Mouse (Mus musculus): ENCODE results near the gene Adap2.
"Not testable (repeated sequence)": the region's sequence is repeated elsewhere in the genome, so short reads cannot be mapped to it uniquely, and the experiment has no call there.

Adap2 gene

GRCm38 (mm10) chr11:80161041-80161440, 7.1 kb downstream of the Adap2 start:
- DNase-seq (ENCODE audit: low spot score), result no peak

DNA sequence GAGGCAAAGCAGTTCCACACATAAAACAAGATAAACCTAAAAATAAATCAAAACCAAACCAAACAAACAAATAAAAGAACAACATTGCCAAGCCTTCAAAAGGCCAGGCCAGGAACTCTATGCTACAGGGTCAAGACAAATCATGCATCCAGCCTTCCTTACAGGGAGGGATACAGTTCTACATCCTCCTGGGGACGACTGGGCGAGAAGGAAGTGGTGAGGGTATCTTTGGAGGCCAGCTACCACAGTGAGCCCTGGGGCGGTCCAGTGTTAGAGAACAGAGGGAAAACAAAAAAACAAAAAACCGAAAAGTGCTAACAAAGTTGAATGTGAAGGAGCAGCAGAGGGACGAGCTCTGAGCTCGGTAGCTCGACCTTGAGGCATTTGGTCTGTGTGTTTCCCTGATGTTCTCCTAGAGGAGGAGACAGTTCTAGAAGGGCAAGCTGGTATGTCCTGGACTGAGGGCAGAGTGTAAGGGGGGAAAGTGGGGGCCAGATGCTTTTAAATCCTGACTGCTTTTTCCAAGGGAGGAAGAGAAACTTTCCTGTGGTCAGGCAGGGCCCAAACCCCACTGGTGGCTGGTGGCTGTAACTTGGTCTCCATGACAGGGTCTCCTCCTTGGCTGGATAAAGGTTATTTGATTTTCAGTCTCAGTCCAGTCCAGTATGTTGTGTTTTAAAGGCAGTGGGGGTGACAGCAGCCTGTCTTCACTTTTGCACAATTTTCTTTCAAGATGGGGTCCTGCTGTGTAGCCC, 9.6 kb downstream of the Adap2 start:
- DNase-seq (ENCODE audit: low spot score), result no peak

- no peak for DNase-seq (ENCODE audit: low spot score)
Observed at GRCm38 (mm10) chr11:80164224-80164623, 10.3 kb downstream of the Adap2 start.

DNA sequence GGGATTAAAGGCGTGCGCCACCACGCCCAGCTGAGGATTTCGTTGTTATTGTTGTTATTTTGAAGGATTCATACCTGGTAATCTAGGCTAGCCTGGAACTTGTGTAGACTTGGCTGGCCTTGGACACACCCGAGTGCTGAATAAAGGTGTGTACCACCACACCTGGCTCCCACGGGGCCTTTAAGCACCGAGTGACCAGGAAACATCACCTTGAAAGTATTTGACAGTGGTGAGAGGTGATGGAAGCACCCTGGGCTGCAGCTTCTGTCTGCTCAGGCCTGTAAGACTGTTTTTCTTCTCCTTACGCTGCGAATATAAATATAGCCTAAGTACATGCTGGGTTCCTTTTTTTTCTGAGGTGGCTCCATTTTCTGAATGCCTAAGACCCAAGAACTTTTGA, 14.2 kb downstream of the Adap2 start:
- no peak for DNase-seq (ENCODE audit: low spot score)

DNA sequence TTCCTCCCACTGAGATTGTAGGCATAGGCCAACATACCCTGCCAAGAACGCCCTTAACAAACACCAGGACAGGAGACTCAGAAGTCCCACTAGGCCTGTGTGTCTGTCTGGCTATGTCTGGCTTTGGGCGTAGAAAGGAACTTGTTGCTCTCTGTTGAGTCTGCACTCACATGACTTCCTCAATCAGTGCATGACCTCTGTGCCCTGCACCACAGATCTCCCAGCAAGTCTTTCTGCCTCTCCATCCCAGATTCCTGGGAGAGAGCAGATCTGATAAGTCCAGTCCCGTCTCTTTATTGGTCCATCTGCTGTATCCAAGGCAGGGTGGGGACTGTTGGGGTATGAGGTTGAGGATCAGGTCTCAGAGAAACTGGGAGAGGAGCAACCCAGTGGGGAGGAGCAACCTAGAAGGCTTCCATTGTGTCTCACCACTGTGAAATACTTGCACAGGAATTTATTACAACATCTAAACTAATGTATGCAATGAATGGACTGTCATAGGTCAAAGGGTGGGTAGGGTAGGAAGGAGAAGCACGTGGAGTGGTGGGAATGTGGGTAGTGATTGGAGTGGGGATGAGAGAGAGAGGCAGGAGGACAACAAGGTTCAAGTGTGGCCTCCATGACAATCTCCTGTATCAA, 14.8 kb downstream of the Adap2 start:
- DNase-seq (ENCODE audit: low spot score), result no peak

GRCm38 (mm10) chr11:80169629-80170028, 15.7 kb downstream of the Adap2 start:
- no peak for DNase-seq (ENCODE audit: low spot score)

GRCm38 (mm10) chr11:80170351-80170750, 16.4 kb downstream of the Adap2 start:
- no peak for DNase-seq (ENCODE audit: low spot score)

DNA sequence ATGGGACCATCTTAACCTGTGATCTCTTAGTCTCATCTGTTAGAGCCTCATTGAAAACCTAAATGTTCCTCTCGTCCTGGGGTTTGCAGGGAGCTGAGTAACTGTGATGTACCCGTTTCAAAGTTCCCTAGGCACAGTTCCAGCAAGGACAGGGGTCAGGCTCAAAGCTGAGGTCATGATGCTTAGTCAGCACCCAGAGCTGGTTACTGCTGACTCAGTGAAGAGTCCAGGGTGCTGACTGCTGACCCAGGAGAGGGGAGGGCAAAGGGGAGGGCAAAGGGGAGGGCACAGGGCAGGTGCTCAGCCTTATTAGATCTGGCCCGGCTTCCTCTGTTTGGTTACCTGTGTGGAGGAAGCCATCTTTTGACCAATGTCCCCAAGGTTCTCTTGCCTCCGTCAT, 18.0 kb downstream of the Adap2 start:
- DNase-seq (ENCODE audit: low spot score), result no peak

DNA sequence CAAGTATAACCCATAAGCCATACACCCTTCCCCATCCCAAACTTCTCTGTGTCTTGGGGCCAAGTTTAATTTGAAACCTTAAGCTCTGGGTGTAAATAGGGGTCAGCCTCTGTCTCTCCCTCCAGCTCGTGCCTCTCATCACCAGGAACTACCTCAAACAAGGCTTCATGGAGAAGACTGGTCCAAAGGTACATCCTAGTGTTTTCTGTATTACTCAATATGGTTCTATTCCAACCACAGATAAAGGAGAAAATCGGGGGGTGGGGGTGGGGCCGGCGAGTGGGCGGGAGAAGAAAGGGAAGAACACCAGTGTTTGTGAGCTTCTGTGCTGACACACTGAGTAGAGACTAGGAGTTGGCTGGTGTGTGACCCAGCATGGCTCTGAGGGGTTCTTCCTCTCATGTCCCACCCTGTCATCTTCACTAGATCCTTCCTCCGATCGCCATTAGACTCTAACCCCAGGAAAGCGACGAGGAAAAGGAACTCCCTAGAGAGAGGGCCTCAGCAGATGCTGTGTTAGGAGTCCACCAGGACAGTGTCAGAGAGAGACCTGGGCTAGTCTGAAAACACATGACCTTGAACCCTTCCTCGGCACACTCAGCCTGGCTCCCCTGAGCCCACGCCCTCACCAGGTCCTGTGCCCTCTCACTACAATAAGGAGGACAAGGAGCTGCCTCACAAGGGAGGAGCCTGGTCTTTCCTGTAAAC, 20.2 kb downstream of the Adap2 start:
- no peak for DNase-seq (ENCODE audit: low spot score)

DNA sequence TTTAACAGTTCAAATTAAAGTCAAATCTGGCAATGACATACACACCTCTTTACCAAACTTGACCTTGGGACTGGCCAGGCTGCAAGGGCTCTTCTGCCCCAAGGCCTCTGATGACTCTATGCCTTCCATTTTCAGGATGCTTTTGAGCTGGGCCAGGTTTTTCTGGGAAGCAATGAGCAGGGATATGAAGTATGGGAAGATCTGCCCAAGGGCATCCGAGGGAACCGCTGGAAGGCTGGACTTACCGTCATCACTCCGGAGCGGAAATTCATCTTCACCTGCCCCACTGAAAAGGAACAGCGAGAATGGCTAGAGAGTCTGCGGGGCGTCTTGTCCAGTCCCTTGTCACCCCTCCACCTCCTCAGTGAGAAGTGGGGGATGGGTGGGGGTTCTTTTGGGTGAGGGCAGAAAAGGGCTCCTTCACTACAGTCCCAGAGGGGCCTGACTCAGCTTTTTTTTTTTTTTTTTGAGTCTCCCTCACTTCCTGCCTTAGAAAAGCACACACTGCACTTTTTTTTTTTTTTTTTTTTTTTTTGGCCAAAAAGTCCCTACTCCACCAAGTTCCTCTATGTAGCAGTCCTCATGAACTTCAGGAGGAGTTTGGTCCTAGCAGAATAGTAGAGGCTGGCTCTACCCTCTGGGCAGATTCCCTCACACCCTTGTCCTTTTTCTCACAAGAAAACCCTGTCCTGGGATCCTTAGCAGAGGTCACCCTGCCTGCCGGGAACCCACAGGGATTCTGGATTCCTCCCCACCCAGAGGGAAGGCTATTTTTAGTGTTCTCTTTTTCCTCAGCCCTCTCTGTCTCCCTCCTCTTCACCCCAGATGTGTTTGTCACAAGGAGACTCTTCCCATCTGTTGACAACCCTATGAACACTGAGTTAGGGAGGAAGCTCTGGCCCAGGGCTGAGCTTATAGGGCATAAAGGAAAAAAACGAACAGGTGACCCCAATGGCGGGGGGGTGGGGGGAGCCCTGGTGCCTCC, 23.3 kb downstream of the Adap2 start:
- DNase-seq (ENCODE audit: low spot score), result no peak

DNA sequence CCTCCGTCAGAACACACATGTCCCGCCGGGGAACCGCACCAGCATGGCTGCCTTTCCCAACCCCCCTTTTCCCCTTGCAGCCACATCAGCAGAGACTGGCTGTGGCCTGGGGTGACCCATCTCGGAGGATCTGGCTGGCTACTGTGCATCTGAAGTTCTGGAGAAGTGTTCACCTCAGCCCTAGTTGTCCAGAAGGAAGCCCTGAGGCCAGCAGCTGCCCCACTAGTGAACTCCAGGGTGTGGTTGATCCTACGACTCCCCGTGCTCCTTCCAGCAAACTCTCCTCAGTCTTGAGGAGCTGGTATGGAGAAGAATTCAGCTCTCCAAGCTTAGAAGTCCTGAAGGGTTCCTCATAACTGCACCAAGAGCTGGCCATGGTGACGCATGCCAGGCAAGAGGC, 24.4 kb downstream of the Adap2 start:
- no peak for DNase-seq (ENCODE audit: low spot score)

DNA sequence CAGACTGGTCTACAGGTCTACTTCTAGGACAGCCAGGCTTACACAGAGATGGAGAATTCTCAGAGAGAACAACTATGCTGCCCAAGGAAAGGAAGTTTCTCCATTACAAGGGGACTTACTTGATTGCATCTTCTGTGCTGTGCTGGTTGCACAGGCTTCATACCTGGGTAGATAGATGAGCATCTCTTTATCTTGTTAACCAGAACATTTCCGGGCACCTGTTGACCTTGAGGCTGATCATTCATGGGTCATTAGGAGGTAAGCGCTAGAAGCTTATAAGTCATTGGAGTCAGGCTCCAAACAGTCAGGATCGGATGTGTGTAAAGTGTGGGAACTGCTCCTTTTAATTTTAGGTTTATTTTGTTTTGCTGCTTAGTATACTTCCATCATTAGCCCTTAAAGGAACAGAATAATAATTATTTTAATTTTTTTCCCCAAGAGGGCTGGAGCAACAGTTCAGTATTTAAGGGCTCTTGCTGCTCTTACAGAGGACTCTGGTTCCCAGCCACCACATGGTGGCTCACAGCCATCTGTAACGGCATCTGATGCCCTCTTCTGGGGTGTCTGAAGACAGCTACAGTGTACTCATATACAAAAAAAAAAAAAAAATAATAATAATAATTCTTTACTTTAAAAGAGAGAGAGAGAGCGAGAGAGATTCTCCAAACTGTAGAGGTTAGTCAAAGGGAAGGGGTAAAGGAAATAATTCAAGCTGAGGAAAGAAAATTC, 27.3 kb downstream of the Adap2 start:
- DNase-seq (ENCODE audit: low spot score), result no peak

DNA sequence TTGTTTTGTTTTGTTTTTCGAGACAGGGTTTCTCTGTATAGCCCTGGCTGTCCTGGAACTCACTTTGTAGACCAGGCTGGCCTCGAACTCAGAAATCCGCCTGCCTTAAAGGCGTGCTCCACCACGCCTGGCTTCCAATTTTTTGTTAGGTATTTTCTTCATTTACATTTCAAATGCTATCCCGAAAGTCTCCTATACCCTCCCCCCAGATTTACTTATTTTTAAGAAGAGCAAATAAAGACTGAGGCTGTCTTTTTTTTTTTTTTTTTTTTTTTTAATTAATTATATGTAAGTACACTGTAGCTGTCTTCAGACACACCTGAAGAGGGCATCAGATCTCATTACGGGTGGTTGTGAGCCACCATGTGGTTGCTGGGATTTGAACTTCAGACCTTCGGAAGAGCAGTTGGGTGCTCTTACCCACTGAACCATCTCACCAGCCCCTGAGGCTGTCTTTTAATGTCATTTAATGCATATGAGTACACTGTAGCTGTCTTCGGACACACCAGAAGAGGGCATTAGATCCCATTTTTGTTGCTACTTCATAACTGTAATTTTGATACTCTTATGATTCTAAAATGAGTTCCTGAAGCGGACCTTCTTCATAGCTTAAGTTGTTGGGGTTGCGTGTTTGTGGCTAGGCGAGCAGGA, 29.3 kb downstream of the Adap2 start:
- DNase-seq (ENCODE audit: low spot score), result not testable (repeated sequence)

DNA sequence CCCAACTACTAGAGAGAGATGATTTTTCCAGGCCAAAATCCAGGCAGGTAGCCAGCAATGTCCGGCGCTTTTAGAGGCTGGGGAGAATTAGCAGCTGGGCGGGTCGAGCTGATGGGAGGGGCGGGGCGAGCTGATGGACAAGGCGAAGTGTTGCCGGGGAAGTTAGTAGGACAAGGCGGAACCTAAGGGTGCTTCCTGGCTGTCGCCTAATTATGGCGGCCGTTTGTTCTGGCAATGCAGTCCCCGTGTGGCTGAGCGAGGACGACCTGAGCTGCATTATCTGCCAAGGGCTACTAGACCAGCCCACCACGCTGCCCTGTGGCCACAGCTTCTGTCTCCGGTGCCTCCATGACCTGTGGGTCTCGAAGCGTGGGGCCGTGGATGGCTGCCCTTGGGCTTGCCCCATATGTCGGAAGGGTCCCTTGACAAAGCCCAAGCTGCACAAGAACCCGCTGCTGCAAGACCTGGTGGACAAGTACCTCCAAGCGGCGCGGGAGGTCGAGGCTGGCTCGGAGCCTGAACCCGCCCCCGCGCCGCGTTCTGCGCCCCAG, 29.9 kb downstream of the Adap2 start, which contains the start of gene Rnf135:
Gene Rnf135 (plus strand): TSS at position 147 of the 551 bp plus-strand sequence.
- peak; percentile 95 for DNase-seq (ENCODE audit: low spot score)

- DNase-seq (ENCODE audit: low spot score), result no peak
Observed at GRCm38 (mm10) chr11:80184531-80185071, 30.7 kb downstream of the Adap2 start.

- DNase-seq (ENCODE audit: low spot score), result not testable (repeated sequence)
Observed at GRCm38 (mm10) chr11:80185441-80185976, 31.6 kb downstream of the Adap2 start.

DNA sequence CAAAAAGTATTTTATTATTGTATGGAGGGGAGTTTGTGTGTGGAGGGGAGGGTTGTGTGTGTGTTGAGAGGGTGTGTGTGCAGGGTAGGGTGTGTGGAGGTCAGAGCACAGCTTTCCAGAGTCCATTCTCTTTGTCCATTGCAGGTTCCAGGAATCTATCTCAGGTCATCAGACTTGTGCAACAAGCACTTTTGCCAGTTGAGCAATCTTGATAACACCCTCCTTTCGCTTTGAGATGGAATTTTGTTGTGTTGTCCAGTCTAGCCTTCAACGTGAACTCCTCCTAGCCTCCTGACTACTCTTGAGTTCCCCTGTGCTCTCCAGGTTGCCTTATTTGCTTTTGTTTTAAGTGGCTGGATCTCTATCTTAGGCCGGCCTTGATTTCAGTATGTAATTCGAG, 36.4 kb downstream of the Adap2 start:
- DNase-seq (ENCODE audit: low spot score), result peak; percentile 74

DNA sequence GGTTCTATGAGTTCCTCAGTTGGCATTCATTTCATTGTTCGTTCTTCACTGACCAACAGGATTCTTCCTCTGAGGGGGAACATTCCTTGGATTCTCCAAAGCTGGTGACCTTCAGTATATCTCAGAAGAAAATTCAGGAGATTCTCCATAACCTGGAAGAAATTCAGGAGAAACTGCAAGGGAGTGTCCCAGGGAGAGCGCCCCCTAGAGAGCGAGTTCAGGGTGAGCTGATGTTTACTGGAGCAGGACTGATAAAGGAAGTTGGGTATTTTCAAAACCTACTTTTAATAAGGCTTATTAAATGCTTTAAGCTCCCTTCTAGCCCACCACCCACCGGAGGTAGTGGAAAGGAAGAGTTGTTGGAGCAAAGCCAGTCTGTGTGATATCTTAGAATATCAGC, 39.9 kb downstream of the Adap2 start:
- no peak for DNase-seq (ENCODE audit: low spot score)

GRCm38 (mm10) chr11:80196351-80196750, 42.4 kb downstream of the Adap2 start:
- DNase-seq (ENCODE audit: low spot score), result no peak

- no peak for DNase-seq (ENCODE audit: low spot score)
Observed at GRCm38 (mm10) chr11:80199316-80199715, 45.4 kb downstream of the Adap2 start.

Data from lung, postnatal 25 days (tissue).